Mouse (Mus musculus): ENCODE measurements around the gene Neurl1a.

Neurl1a gene

DNA sequence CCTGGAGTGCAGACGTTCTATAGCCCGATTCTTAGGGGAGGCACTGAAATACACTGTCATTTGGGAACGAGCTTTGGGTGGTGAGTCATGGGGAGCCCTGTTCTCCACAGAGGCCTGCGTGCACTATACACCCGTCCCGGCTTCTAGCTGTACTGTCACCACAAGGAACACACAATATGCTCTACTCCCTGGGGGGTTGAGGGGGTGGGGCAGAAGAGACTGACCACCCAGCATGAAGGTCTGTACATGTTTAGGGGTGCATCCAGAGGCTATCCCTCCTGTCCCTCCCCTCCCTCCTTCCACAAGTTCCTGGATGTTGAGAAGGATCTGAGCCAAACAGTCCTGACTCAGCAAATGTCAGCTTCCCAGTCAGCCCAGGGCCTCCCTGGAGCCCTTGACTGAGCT is 103.4 kb downstream of the Neurl1a start:
- no peak for DNase-seq (ENCODE audit: low read depth, low spot score)

DNA sequence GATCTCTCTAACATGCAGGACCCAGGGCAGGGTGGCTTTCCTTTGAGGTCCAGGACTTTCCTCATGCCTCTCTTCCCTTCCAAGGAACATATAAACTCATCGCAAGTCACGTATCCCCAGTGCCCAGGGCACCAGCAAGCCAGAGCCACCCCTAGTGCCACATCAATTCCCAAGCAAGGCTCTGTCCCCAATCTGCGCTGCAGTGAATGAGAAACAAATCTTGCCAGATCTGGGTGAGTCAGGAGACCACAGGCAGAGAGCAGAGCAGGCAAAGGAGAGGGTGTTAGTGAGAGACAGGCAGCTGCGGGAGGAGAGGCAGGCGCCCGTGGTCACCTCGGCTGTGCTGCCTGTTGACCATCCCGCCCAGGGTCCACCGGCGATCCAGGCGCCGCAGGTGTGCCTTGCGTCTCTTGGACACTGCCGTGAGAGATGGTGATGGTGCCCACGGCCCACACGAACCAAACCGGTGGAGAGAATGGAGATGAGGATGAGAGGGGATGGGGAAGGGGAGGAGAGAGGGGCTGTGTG is 104.1 kb downstream of the Neurl1a start:
- DNase-seq (ENCODE audit: low read depth, low spot score) = no peak

DNA sequence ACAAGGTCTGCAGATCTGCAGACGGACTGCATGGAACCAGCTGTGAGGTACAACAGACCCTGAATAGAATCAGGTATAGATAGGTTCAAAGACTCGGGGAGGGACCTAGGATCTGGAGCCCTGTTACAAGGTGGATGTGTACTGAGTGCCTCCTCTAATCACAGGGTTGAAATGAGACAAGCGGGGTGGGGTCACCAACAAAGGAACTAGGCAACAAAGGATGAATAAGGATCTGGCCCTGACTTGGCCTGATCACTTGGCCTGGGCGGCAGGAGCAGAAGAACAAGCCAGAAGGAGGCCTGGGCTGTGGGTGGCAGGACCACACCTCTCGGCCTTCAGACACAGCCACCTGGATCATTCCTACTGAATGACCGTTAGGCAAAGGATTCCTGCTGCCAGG is 107.0 kb downstream of the Neurl1a start:
- DNase-seq (ENCODE audit: low read depth, low spot score) = no peak

DNA sequence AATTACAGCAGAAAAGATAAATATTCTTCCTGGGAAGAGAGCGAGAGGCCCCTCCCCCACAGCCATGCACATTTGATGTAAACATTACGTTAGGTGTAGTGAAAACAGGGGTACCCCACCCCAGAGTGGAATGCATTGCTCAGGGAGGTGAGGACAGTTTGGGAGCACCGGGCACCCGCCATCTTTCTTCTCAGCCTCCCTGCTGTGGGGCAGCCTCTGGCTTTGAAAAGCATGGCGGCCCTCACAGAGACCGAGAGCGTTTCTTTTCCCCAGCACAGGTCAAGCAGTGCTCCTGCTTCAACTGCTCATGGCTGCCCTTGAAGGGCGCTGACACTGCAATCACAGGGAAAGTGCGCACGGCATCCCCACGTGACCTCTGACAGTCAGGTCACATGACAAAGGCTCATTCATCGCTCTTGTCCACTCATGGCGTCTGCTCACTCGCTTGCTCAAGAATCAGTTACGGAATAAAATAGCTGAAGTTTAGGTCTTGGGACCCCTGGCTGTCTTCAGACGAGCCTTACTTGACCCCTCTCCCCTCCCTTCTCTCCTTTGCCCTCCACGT is 108.3 kb downstream of the Neurl1a start:
- no peak for DNase-seq (ENCODE audit: low read depth, low spot score)

DNA sequence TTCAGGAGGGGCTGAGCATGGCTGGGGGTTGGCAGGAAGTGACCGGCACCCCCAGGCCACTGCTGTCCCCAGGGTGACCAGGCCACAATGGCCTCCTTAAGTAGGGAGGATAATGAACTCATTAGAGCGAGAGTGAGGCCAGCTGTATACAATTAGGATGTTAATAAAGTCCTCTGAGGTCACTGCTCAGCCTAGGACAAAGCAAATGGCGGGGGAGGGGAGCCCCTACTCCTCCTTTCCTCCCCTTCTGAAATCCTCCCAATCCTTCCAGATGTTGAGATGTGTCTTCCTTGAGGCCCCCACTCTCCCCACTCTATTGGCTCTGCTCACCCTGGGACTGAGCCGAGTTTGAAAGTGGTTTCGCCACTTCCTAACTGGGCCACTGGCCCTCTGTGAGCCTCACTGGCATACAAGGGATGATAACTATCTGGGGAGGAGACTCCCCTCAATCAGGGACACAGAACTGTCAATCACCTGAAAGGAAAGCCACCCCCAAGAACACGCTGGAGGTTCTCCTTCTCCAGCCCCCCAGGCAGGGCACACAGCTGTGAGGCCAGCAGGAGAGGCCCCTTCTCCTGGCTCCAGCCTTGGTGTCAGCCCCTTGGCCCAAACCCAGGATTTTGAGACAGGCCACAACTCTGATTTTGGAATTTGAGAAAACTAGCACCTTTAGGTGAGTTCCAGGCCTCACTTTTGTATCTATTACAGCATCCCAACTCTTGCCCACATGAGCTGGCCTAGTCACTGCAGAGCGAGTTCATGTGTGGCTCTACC is 112.9 kb downstream of the Neurl1a start:
- DNase-seq (ENCODE audit: low read depth, low spot score) = no peak

DNA sequence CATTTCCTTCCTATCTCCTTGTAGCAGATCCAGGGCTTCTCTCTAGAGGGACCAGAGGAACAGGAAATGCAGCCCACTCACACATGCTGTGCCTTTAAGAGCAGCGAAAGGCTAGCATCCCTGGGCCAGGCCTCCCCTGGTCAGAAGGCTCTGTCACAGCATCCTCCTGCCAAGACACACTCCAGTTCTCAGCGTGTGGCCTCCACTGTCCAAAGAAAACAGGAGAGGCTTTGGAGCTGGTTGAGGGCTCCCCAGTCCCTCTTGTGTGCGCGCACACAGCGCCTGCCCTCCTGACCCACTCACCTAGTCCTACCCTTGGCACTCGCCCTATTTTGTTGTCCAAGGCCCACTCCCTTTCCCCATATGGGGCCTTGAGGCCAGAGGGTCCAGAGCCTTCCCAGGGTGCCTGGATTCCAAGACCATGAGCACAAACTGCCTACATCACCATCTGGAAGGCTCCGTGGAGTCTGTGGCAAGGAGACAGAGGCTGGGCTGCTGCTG is 113.9 kb downstream of the Neurl1a start:
- DNase-seq (ENCODE audit: low read depth, low spot score) = no peak

DNA sequence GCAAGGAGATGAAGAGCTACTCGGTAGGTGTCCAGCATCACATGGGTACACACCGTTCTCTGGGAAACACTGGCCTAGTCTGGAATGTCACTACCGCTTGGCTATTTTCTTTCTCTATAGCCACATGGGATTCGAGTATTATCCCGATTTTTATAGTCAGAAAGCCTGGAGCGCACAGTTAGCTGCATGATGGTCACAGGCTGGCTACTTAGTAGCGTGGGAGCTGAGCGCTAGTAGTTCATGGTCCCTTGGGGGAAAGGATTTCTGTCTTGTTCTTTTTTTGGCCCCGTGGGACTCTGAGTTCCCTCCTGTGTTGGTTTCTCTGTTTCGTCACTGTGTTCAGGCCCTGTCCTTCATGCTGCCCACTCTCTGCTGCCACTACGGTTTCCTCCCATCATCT is 119.5 kb downstream of the Neurl1a start:
- DNase-seq (ENCODE audit: low read depth, low spot score) = no peak

DNA sequence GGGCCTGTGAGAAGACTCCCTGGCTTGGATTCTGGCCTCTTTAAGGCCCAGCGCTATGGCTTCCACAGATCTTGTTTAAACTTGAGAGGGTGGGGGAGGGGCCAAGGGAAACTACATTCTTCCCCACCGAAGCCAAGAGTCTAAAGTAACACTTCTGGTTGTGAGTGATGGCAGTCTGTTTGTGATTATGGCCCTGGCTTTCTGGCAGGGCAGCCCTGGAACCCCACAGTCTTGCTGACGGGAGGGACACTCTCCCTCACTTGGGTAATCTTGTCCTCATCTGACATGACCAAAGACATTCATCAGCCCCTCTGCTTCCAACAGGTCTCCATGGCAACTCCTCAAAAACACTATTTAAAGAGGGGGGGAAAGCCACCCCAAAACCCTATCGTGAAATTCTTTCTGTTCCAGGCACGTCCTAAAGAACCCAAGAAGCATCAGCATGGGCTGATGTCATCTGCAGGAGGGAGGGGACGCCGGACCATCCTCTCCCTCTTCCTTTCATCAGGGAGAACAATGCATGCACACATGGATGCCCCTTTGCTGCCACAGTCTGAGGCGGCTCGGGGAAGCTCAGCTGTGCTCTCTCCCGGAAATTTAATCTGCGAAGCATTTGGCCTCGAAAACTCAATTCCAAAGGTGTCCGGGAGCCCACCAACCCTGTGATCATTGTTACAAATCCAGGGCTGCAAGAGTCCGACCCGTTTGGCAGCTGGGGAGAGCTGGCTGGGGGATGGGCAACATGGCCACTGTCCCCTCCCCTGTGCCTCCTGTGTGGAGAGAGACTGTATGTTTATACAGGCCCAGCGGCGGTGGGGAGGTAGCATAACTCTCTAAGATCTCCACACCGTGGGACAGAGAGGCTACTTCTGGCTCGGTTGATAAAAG is 122.9 kb downstream of the Neurl1a start:
- no peak for DNase-seq (ENCODE audit: low read depth, low spot score)

DNA sequence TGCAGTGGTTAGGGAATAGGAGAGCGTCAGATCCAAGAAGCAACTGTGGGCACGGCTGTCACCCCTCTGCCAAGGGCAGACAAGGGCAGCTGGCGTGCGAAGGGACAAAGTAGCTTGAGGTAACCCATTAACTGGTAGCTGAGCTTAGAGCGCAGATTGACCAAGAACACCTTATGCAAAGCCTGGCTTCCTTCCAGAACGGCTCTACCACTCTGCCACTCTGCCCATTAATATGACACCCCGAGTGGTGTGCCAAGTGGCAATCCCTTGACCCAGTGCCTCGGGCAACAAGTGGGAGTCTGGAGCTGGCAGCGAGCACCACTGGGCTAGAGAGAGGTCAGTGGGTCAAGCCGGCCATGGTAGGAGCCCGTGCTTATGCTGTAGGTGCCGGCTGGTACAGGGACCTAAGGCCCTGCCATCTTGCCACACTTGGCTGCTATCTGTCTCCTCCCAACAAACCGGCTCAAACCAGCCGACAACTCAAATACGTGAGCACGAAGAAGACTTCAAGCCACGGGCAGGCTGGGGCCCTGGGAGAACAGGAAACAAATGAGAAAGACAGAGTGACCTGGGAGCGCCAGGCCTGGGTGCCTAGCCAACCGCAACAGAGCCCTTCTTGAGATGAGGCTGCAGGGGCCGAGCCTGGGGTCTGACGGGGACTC is 123.7 kb downstream of the Neurl1a start:
- DNase-seq (ENCODE audit: low read depth, low spot score) = no peak

DNA sequence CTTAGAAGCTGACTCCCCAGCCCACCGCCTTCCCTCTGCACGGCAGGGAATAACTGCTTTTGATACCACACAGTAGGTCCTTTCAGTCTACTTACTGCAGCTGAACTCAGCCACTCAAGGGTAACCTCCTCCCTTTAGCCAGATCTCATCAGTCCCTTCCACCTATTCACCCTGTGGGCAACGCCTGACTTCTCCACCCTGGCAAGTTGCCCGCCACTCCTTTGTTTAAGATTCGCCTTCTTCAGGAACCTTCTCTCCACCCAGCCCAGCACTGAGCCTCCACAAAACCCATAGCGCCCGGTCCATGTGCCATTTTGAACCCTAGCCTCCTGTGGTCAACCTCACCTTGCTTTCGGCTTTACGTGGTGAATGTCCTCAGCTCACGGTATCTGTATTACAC is 124.5 kb downstream of the Neurl1a start:
- no peak for DNase-seq (ENCODE audit: low read depth, low spot score)

DNA sequence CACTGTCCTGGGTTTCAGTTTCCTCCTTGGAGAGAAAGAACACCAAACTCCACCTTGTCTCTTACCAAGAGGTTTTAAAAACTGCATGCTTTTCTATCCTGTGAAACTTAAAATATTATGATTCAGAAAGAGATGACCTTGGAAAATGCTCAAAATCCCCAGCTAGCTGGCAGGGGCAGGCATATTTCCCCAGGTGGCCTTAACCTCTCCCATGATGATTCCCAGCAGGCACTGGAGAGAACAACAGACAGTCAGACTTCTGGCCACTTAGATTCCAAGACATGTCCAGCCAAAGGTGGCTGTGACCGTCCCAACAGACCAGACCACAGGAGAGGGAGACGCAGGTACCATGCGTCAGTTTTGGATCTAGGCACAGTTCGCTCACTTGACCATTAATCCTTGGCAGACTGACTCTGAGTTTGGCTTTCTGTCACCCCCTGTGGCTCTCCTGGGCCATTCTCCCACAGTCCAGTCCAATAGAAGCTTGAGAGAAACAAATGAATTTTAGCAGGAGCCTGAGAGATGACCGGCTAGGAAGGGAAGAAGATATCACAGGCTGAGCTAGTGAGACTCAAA is 125.6 kb downstream of the Neurl1a start:
- no peak for DNase-seq (ENCODE audit: low read depth, low spot score)

DNA sequence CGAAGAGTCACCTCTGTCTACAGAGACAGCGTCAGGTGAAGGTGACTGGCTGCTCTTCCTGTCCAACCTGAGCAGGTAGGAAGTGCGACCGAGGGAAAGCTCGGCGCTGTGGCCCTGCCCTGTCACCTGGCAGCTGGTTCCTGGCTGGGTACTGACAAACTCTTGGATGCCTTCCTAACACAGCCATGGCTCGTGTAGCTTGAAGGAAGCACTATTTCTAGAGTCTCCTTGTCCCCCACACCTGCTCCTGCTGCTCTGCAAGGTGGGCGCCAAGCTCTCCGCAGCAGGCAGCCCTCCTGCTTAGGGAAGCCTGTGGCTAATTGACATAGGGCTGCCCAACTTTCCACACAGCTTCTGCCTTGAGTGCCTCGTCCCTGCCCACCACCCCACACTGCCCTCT is 126.8 kb downstream of the Neurl1a start:
- DNase-seq (ENCODE audit: low read depth, low spot score) = no peak

DNA sequence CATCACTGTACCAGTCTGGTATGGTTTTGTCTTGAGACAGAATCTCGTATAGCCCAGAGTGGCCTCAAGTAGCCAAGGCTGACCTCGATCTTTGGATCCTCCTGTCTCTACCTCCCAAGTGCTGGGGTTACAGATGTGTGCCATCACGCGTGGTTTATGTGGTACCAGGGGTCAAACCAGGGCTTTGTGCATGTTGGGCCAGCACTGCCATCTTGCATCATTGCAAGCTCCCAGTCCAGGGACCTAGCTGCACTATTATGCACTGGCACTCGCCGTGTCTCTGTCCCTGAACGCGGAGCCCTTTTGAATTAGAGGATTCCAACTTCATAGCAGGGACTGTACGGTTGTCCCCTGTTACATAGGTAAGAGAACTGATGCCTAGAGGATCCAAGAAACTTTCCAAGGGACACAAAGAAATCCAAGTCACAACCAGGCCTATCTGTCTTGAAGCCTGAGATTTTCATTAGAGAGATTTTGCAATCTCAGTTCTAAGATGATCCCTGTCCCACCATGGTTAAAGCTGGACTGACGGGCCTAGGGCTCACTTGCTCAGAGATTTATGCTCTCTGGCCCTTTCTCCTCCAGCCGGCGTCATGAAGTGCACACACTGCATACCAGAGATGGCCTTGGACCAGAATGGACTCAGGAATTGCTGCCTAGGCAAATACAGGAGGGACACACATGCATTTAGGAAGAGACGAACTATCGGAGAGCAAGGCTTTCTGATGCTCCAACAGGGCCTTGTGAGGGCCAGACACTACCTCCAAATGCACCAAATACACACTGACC is 127.7 kb downstream of the Neurl1a start:
- DNase-seq (ENCODE audit: low read depth, low spot score) = no peak

DNA sequence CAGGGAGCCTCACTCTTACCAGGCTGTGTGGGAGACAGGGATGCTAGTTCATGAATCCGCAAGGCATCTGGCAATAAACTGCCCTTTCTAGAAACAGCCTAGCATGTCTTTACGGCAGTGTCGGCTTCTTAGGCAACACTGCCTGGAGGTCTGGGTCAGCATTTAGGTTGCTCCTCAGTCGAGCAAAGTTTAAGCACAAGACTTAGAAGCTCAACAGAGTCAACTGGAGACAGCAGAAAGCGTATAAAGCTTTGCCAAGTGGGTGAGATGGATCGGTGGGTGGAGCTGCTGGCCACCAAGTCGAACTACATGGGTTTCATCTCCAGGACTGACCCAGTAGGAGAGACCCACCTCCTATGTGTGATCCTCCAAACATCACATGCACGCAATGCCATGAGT is 128.3 kb downstream of the Neurl1a start:
- no peak for DNase-seq (ENCODE audit: low read depth, low spot score)
